Mouse (Mus musculus) ES-CJ7 (cell line): ENCODE results near the gene Slf2.
A peak's percentile ranks its signal among the peaks of the same experiment; 100 is the strongest.

Experiments used
- DNase-seq: peaks from one replicate; pipeline ENCODE4 v3.0.0; 2011; ENCODE audit warnings: low read depth, low spot score

Slf2 gene

GRCm38 (mm10) chr19:45028746-45029145 lies 97.8 kb downstream of the Slf2 start:
- DNase-seq, result no peak

GRCm38 (mm10) chr19:45029571-45029970 lies 98.6 kb downstream of the Slf2 start:
- DNase-seq, result no peak

- peak; percentile 75 for DNase-seq
These were observed 99.2 kb downstream of the Slf2 start for GRCm38 (mm10) chr19:45030111-45030510.

- peak; percentile 83 for DNase-seq
These were observed 100.1 kb downstream of the Slf2 start for GRCm38 (mm10) chr19:45030746-45031693.

DNA sequence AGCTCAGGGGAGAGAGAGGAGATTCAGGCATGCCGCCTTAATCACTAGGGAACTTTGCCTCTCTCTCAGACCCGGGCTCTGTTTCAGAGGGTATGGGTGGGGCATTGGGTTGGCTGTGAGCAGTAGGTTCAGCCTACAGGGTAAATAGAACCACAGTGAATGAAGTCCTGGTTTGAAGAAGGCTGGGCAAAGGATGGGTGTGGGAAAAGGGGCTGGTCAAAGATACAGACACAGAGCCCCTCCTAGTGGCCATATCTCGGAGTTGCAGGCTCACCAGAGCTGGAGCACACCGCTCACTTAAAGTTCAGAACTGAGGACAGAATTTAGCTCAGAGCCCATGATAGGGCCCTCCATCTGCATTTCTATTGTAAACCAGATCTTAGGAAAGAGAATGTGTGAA lies 100.8 kb downstream of the Slf2 start:
- peak; percentile 70 for DNase-seq
